Mouse (Mus musculus): ENCODE data around the gene Mrpl49. TPM values are rescaled to one million over a fixed set of nuclear protein-coding genes. Genes with fewer than 3 reads are reported as not detected.

Gene Mrpl49
- total and polyA plus RNA-seq, 3 experiments, result 23.5 to 39.0 (median 37.1) TPM

- intact Hi-C loops (cut with DNase I), result loop anchor here (2.0 to 10.0 kb wide), 2 partner anchors 25 to 83 kb away; partner anchors contain the start of gene Snx15
- no peak for TF ChIP-seq EP300 (IDR thresholded peaks at IDR 0.05; ENCODE audit: insufficient read depth, low read depth, low read length)
- no peak for TF ChIP-seq CTCF (IDR thresholded peaks at IDR 0.05)
- no peak for TF ChIP-seq POLR2A (IDR thresholded peaks at IDR 0.05; ENCODE audit: insufficient read depth, low read depth, low read length)
These were observed 15.3 kb downstream of the Mrpl49 start for GRCm38 (mm10) chr19:6042293-6042692.

GRCm38 (mm10) chr19:6040002-6040401 is 17.6 kb downstream of the Mrpl49 start:
- intact Hi-C loops (cut with DNase I), result loop anchor here (10.0 kb wide), 1 partner anchor 85 kb away; the partner anchor contains the start of gene Snx15
- DNase-seq, result no peak
- no peaks in the 10 kb centered on the region for H3K79me2 ChIP-seq (replicated peaks; ENCODE audit: control insufficient read depth, insufficient read depth, low read length)

More at GRCm38 (mm10) chr19:6042293-6042692, 15.3 kb downstream of the Mrpl49 start:
- H3K79me2 ChIP-seq (replicated peaks; ENCODE audit: control insufficient read depth, insufficient read depth, low read length), result peaks cover under 1% of the 10 kb centered on the region; the same call in 1 of the 2 replicates
- no peak overlapping the region for H3K9ac ChIP-seq (ENCODE audit: low read depth, low read length)
- 65% methylated on average over 9 of the region's 9 CpGs for WGBS
- H3K4me1 ChIP-seq (ENCODE audit: control insufficient read depth, insufficient read depth, low read length), result peaks cover 3% of the 10 kb centered on the region
- no peak for DNase-seq
- H3K36me3 ChIP-seq (ENCODE audit: control insufficient read depth, insufficient read depth, low read length), result no peaks in the 10 kb centered on the region
- H3K4me3 ChIP-seq, result no peak overlapping the region
- no peak overlapping the region for H3K27ac ChIP-seq
- no peaks in the 10 kb centered on the region for H3K27me3 ChIP-seq (ENCODE audit: control insufficient read depth, insufficient read depth, low read length)

GRCm38 (mm10) chr19:6038326-6038725 is 19.3 kb downstream of the Mrpl49 start:
- no peak for DNase-seq
- intact Hi-C loops (cut with DNase I), result no loop called here
- Histone ChIP-seq H3K79me2 (replicated peaks; ENCODE audit: control insufficient read depth, insufficient read depth, low read length) (no peaks in the 10 kb centered on the region), H3K27me3 (ENCODE audit: control insufficient read depth, insufficient read depth, low read length) (no peaks in the 10 kb centered on the region), H3K9ac (ENCODE audit: low read depth, low read length) (no peak overlapping the region), H3K4me3 (no peak overlapping the region), H3K27ac (no peak overlapping the region), H3K36me3 (ENCODE audit: control insufficient read depth, insufficient read depth, low read length) (no peaks in the 10 kb centered on the region), H3K4me1 (ENCODE audit: control insufficient read depth, insufficient read depth, low read length) (no peaks in the 10 kb centered on the region)
- TF ChIP-seq CTCF (IDR thresholded peaks at IDR 0.05), result no peak
- no peak for TF ChIP-seq POLR2A (IDR thresholded peaks at IDR 0.05; ENCODE audit: insufficient read depth, low read depth, low read length)
- no peak for TF ChIP-seq EP300 (IDR thresholded peaks at IDR 0.05; ENCODE audit: insufficient read depth, low read depth, low read length)
- 73% methylated on average over 7 of the region's 7 CpGs for WGBS

More at GRCm38 (mm10) chr19:6040002-6040401, 17.6 kb downstream of the Mrpl49 start:
- Histone ChIP-seq H3K9ac (ENCODE audit: low read depth, low read length) (no peak overlapping the region), H3K4me3 (no peak overlapping the region), H3K36me3 (ENCODE audit: control insufficient read depth, insufficient read depth, low read length) (no peaks in the 10 kb centered on the region), H3K27ac (no peak overlapping the region), H3K4me1 (ENCODE audit: control insufficient read depth, insufficient read depth, low read length) (no peaks in the 10 kb centered on the region), H3K27me3 (ENCODE audit: control insufficient read depth, insufficient read depth, low read length) (no peaks in the 10 kb centered on the region)
- peak; percentile 52 for TF ChIP-seq CTCF (IDR thresholded peaks at IDR 0.05)
- no peak for TF ChIP-seq EP300 (IDR thresholded peaks at IDR 0.05; ENCODE audit: insufficient read depth, low read depth, low read length)
- TF ChIP-seq POLR2A (IDR thresholded peaks at IDR 0.05; ENCODE audit: insufficient read depth, low read depth, low read length), result no peak

- H3K9ac ChIP-seq (ENCODE audit: low read depth, low read length), result no peak overlapping the region
- intact Hi-C loops (cut with DNase I), result no loop called here
- H3K27me3 ChIP-seq (ENCODE audit: control insufficient read depth, insufficient read depth, low read length), result no peaks in the 10 kb centered on the region
- H3K4me1 ChIP-seq (ENCODE audit: control insufficient read depth, insufficient read depth, low read length), result no peaks in the 10 kb centered on the region
- TF ChIP-seq POLR2A (IDR thresholded peaks at IDR 0.05; ENCODE audit: insufficient read depth, low read depth, low read length), result no peak
- TF ChIP-seq CTCF (IDR thresholded peaks at IDR 0.05), result no peak
- TF ChIP-seq EP300 (IDR thresholded peaks at IDR 0.05; ENCODE audit: insufficient read depth, low read depth, low read length), result no peak
- DNase-seq, result no peak
- no peaks in the 10 kb centered on the region for H3K79me2 ChIP-seq (replicated peaks; ENCODE audit: control insufficient read depth, insufficient read depth, low read length)
- H3K4me3 ChIP-seq, result no peak overlapping the region
- no peaks in the 10 kb centered on the region for H3K36me3 ChIP-seq (ENCODE audit: control insufficient read depth, insufficient read depth, low read length)
- H3K27ac ChIP-seq, result no peak overlapping the region
These were observed 19.9 kb downstream of the Mrpl49 start for GRCm38 (mm10) chr19:6037695-6038094.

DNA sequence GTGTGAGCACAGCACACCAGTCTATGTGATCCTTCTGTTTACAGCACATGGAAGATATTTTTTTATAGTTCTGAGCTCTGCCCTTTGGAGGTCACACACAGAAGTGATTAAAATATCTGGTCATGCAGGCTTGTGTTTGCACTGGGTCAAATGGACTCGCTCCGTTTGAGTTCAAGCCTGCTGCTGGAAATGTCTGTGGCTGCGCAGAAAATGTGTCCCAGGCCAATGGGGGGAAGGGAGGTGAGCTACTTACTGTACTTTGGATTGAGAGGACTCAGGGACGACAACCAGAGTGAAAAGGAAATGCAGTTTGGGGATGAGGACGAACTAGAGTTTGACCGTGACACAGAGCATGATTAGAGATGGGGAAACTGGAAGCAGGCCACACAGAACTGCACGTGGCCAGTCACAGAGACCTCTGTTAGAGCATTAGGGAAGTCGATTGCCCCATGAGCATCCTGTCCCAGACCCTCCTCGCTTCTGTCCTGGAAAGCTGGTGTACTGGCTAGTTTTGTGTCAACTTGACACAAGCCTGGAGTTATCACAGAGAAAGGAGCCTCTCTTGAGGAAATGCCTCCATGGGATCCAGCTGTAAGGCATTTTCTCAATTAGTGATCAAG is 21.5 kb downstream of the Mrpl49 start:
- Histone ChIP-seq H3K4me3 (no peak overlapping the region), H3K27ac (no peak overlapping the region), H3K27me3 (ENCODE audit: control insufficient read depth, insufficient read depth, low read length) (no peaks in the 10 kb centered on the region), H3K36me3 (ENCODE audit: control insufficient read depth, insufficient read depth, low read length) (no peaks in the 10 kb centered on the region), H3K4me1 (ENCODE audit: control insufficient read depth, insufficient read depth, low read length) (no peaks in the 10 kb centered on the region), H3K9ac (ENCODE audit: low read depth, low read length) (no peak overlapping the region), H3K79me2 (replicated peaks; ENCODE audit: control insufficient read depth, insufficient read depth, low read length) (no peaks in the 10 kb centered on the region)
- TF ChIP-seq POLR2A (IDR thresholded peaks at IDR 0.05; ENCODE audit: insufficient read depth, low read depth, low read length), result no peak
- TF ChIP-seq EP300 (IDR thresholded peaks at IDR 0.05; ENCODE audit: insufficient read depth, low read depth, low read length), result no peak
- no peak for TF ChIP-seq CTCF (IDR thresholded peaks at IDR 0.05)
- intact Hi-C loops (cut with DNase I), result no loop called here
- WGBS, result 41% methylated on average over 9 of the region's 9 CpGs
- no peak for DNase-seq

DNA sequence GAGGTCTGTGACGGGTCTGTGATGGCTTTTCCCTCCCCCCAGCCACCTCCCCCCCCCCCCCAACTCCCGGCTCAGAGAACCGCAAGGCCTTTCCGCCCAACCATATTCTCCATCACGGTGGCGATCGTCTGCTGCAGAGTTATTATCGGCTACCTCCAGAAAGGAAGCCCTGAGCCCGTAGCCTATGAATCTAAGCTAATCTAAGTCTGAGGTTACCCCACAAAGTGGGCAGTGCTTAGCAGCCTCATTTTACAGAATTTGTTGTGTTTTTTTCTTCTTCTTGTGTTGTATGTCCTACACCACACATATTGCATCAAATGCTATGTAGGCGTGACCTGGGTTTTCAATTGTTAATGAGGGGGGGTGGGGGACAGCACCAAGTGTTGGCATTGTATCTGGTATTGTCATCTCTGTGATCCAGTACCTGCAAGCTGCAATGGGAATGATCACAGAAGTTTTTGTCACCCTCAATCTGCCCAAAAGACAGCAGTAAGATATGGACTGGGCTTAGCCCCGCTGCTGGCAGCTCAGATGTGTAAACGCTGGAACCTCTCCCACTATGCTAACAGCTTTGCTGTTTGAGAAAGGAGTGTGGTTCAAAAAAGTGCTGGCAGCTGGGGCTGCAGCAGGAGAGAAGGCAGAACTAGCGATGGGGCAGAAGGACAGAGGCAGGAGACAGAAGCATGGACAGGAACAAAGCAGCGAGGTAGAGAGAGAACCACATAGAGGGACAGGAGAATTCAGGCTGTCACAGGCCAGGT is 26.9 kb downstream of the Mrpl49 start:
- Histone ChIP-seq H3K36me3 (ENCODE audit: control insufficient read depth, insufficient read depth, low read length) (no peaks in the 10 kb centered on the region), H3K27ac (no peak overlapping the region), H3K79me2 (replicated peaks; ENCODE audit: control insufficient read depth, insufficient read depth, low read length) (no peaks in the 10 kb centered on the region), H3K4me1 (ENCODE audit: control insufficient read depth, insufficient read depth, low read length) (no peaks in the 10 kb centered on the region), H3K4me3 (no peak overlapping the region), H3K27me3 (ENCODE audit: control insufficient read depth, insufficient read depth, low read length) (no peaks in the 10 kb centered on the region), H3K9ac (ENCODE audit: low read depth, low read length) (no peak overlapping the region)
- intact Hi-C loops (cut with DNase I), result no loop called here
- DNase-seq, result no peak
- 65% methylated on average over 14 of the region's 14 CpGs for WGBS
- TF ChIP-seq EP300 (IDR thresholded peaks at IDR 0.05; ENCODE audit: insufficient read depth, low read depth, low read length) (no peak), CTCF (IDR thresholded peaks at IDR 0.05) (no peak), POLR2A (IDR thresholded peaks at IDR 0.05; ENCODE audit: insufficient read depth, low read depth, low read length) (no peak)

Measured in heart, adult 2 months (tissue).